Mouse (Mus musculus): Measurements from ENCODE around the gene Tshz3. TPM values are rescaled to one million over a fixed set of nuclear protein-coding genes. Genes with fewer than 3 reads are reported as not detected.
A peak's percentile ranks its signal among the peaks of the same experiment; 100 is the strongest.

Gene Tshz3
- total RNA-seq (2021): 1 to 10 TPM; 5.5 to 6.1 TPM

- peak; percentile 74 for DNase-seq
Measured at GRCm38 (mm10) chr7:36697856-36698588, at the start of gene Tshz3. Tshz3 (plus strand) TSS chr7:36698118.

GRCm38 (mm10) chr7:36655931-36656330 lies 42.0 kb upstream of the Tshz3 start:
- no peak for DNase-seq

GRCm38 (mm10) chr7:36656401-36656800 lies 41.5 kb upstream of the Tshz3 start:
- DNase-seq: no peak

DNA sequence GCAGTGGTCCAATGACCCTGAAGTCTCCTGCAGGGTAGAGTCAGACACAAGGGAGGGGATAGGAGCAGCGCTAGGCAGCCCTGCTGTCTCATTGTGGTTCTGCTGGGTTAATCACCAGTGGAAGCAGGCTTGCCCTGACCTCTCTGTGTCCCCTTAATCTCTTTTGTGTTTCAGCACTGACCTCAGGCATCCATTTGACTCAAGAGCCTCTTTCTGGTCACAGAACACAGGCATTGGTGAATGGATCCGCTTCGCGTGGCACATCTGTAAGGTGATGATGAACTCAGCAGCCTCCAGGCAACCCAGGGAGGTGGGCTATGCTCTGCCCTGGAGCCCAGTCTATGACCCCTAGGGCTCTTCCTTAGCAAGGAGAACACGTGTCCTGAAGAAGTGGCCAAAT lies 39.6 kb upstream of the Tshz3 start:
- DNase-seq: no peak

DNA sequence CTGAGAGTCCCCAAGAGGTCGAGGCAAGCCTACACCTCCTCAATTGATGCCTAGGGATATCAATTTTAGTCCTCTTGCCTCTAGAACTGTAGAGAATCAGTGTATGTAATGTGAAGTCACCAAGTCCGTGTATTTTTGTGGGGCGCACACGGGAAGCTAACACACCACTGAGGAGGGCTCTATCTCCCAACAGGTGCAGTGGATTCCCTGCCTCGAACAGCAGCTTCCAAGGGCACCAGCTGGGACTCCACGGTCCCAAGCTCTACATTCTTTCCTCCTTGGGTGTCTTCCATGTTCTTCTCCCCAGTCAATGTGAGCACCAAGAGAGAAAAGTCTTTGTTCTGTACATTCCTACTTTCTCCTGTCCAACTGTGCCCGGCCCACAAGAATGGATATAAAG lies 38.7 kb upstream of the Tshz3 start:
- DNase-seq: no peak

- no peak for DNase-seq
Measured at GRCm38 (mm10) chr7:36660654-36661053, 37.3 kb upstream of the Tshz3 start.

DNA sequence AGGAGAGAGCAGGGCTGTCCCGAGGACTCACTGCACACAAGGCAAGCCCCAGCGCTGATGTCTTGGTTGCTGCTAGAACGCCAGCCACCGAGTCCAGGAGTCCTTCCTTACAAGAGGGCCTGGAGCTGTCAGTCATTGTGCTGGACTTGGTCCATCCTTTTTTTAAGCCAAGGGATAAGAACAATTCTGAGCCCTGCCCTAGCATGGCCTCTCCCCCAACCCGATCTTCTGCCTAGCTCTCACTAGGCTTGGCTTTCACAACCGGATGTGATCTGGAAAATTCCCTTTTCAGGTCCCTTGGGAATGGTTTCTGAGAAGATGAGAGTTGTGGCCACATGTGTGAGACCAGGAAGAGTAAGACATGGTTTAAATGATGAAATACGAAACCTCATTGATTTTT lies 34.5 kb upstream of the Tshz3 start:
- DNase-seq: peak; percentile 43

- no peak for DNase-seq
Measured at GRCm38 (mm10) chr7:36667767-36668166, 30.2 kb upstream of the Tshz3 start.

DNA sequence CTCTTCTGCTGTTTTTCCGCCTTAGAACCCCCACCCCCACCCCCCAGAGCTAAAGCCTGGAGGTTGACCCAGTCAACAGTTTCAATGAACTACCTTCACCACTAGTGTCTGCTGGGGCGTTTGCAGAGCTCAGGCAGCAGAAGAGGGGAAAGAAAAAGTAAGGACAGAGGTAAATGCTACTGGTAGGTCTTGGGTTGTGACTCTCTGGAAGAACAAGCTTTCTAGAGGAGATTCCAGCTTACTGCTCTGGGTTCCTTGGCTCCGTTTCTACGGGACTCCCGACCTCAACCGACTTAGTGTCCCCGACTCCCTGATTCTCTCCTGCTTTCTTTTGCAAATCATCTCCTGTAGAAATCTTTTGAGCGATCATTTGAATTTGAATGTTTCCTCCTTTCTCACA lies 19.9 kb upstream of the Tshz3 start:
- DNase-seq: no peak

GRCm38 (mm10) chr7:36678510-36678909 lies 19.4 kb upstream of the Tshz3 start:
- DNase-seq: no peak

- DNase-seq: no peak
Measured at GRCm38 (mm10) chr7:36679031-36679618, 18.8 kb upstream of the Tshz3 start.

- peak; percentile 14 for DNase-seq
Measured at GRCm38 (mm10) chr7:36679866-36680458, 18.0 kb upstream of the Tshz3 start.

- DNase-seq: no peak
Measured at GRCm38 (mm10) chr7:36687508-36687907, 10.4 kb upstream of the Tshz3 start.

DNA sequence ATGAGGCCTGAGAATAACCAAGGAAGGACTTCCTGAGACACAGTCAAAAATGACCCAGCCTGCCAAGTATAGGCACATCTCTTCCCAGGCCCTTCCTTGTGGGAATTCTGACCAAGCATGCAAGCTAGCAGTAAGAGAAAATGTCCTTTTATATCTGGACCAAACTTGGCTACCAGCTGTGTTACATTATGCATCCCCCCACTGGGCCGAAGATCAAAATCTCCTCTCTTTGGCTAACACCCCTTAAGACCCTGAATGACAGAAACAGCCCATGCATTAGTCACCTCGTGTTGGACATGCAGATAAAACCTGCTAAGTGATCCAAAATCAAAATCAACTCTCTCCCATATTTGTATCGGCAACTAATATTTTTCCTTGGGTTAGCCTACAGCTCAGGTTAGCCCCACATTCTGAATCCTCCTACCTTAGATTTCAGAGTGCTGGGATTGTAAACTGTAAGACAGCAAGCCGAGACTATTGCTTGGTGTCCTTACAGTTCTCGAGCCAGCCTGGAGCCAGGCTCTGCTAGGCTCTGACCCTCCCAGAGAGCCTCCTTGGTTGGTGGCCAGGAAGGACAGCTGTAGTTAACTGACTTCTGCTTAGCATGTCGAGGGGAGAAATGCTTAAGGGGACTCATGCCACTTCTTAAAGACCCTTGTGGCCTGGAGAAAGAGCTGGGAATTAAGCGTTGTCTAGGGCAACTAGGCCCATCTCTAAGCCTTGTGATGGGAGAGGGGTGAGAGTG lies 8.7 kb upstream of the Tshz3 start:
- DNase-seq: peak; percentile 62

DNA sequence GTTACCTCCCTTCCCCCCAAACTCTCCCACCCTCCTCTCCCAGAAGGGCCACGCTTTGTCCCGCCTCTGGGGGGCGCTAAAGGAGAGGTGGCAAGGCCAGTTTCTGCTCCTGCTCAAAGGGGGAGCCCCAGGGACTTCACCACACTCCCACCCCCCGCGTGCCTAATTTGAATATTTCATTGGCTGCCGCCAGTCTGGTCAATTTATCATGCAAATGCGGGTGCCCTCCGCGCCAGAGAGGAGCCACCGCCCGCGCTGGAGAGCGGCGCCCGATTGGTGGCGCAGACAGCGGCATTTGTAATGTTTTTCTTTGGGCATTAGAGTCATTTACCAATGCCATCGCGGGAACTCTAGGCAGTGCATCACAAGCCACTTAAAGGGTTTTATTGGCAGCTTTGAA lies 7.4 kb upstream of the Tshz3 start:
- DNase-seq: peak; percentile 58

- no peak for DNase-seq
Measured at GRCm38 (mm10) chr7:36691617-36692016, 6.3 kb upstream of the Tshz3 start.

- DNase-seq: no peak
Measured at GRCm38 (mm10) chr7:36692381-36692780, 5.5 kb upstream of the Tshz3 start.

DNA sequence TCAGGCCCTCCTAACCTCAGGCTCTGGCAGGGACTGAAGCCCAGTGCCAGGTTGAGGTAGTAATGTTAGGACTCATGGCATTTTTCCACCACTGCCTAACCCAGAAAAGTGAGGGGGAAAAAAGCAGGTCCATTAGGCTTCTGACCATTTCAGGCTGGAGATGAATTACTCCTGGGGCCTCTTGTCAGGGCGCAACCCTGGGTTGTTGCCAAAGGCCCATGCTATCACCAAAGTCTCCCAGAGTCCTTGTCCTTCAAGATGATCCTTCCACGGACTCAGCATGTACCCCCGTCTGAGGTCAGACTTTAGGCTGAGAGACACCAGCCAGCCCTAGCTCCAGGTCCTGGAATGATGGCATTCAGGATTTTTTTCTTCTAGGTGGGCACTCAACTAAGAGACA lies 4.8 kb upstream of the Tshz3 start:
- no peak for DNase-seq

- no peak for DNase-seq
Measured at GRCm38 (mm10) chr7:36694642-36695191, 3.2 kb upstream of the Tshz3 start.

DNA sequence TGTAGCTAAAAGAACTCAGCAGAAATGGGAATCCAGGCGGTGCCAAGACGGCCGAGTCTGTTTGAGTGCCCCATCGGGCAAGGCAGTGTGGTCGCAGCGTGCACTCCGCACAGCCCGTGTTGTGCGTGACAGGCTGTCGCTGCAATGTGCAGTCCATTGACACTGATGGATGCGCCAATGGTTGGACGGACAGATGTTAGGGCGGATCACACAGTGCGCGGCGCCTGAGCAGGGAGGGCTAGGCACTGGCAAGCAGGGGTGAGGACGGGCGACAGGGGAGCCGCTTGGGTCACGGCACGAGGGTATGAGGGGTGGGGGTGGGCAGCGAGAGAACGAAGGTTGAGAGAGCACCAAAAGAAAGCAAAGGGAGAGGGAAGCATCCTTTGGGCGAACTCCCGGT lies 2.6 kb upstream of the Tshz3 start:
- no peak for DNase-seq

GRCm38 (mm10) chr7:36695791-36696241 lies 2.1 kb upstream of the Tshz3 start:
- peak; percentile 66 for DNase-seq

- DNase-seq: peak; percentile 69
Measured at GRCm38 (mm10) chr7:36696406-36697117, 1.4 kb upstream of the Tshz3 start.

Measured in heart, postnatal 4 days (tissue).